Mouse (Mus musculus): ENCODE measurements around the gene A930004D18Rik.
A peak's percentile ranks its signal among the peaks of the same experiment; 100 is the strongest.

The A930004D18Rik gene

DNA sequence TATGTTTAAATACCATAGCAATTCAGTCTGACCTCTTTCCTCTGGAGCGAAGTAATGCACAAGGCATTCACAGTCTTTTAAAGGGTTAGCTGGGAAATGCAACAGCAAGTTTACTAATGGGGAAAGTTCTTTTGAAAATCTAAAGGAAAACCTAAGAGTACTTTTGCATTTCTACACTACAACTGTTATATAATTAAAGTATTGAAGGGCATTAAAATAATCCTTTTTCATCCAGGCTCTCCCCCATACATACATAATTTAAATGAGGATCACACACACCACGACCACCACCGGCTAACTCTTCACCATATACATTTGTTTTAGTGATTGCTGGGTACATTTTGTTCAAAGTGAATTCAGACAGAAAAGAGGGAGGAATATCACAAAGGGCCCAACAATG, 15.0 kb upstream of the A930004D18Rik start:
- no peak for DNase-seq

DNA sequence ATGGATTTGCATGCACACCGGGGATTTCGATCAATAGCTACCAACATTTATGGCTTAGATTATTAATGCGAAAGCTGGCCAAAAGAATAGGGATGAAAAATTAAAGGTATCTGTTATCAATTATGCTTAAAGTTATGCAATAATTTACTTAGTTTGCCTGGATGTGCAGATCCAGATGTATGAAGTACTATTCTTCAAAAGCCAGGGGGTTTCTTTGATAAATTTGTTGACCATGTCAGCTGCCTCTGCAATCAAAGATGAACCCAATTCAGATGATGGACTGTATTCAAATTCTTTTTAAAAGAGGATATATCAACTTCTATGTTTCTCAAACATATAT, 14.3 kb upstream of the A930004D18Rik start:
- no peak for DNase-seq

- DNase-seq = no peak
These were observed 13.7 kb upstream of the A930004D18Rik start for GRCm38 (mm10) chr2:18051026-18051830.

DNA sequence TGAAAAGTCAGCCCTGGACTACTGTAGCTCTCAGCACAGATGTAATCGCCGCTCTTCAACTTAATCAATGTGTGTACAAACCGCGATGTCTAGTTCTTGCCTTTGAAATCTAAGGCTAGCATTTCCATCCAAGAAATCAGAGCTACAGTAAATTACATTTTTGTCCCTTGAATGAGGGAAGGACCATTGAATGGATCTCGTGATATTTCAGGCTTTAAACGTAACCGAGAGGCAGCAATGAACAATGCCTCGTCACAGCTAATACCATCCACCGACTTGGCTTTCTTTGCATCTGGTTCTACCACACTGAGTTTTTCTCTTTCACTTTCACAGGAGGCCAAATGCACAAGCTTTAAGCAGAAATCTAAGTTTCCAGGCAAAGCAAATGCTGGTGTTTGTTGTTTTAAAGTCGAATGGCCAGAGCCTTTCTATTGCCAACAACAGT, 13.0 kb upstream of the A930004D18Rik start:
- no peak for DNase-seq

GRCm38 (mm10) chr2:18050018-18050417, 12.5 kb upstream of the A930004D18Rik start:
- DNase-seq = no peak

DNA sequence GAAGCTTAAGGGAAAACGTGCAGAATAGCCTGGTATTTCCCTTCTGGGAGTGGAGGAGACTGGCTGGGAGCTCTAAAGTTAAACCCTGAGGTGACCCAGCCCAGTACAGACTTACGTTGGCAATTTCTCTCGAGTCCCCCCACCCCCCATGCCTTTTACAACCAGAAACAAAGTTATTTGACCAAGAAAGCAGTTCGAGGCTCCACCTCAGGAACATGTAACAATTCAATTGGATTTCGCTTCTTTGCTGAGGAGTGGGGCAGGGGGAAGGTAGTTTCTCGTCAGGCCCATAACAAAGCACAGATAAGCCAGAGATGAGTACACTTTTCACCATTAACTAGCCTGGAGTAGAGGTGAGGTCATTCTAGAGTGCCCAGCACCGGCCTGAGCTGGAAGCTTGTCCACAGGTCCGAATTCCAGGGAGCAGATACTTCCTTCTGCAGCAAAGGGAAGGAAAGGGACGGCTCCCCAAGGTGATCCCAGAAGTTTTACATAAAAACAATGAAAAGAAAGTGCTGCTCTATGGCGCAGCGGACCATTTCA, 11.8 kb upstream of the A930004D18Rik start:
- DNase-seq = peak; percentile 72 to 75

DNA sequence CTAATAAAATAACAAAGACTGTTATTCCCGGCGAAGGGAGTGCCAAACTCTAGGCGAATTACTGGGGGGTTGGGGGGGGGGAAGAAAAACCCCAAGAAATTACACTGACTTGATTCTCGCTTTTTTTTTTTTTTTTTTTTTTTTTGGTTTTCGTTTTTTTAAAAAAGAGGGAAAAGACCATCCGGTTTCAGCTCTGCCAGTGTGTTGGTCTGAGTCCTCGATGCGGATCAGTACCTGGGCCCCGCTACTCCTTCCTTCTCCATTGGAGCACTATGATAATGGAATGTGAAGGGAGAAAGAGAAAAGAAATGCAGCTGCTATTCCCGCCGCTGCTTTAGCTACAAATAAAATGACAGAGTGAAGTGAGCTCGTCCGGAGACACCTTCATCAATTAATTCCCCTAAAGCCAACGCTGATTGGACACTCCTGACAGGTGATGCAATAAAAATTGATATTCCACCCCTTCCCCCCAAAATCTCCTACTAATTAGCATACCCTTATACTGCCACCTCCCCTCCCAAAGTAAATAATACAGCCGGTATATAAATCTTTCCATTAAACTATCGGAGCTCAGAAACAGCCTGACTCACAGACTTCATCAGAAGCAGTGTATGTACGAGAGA, 11.0 kb upstream of the A930004D18Rik start, which contains the start of gene Skida1:
TSS of gene Skida1 (minus strand) at position 599 of the 623 bp plus-strand sequence.
- DNase-seq = peak in 1 of 2 experiments; percentile 54

GRCm38 (mm10) chr2:18047646-18048452, 10.3 kb upstream of the A930004D18Rik start:
- DNase-seq = peak; percentile 63 to 65

DNA sequence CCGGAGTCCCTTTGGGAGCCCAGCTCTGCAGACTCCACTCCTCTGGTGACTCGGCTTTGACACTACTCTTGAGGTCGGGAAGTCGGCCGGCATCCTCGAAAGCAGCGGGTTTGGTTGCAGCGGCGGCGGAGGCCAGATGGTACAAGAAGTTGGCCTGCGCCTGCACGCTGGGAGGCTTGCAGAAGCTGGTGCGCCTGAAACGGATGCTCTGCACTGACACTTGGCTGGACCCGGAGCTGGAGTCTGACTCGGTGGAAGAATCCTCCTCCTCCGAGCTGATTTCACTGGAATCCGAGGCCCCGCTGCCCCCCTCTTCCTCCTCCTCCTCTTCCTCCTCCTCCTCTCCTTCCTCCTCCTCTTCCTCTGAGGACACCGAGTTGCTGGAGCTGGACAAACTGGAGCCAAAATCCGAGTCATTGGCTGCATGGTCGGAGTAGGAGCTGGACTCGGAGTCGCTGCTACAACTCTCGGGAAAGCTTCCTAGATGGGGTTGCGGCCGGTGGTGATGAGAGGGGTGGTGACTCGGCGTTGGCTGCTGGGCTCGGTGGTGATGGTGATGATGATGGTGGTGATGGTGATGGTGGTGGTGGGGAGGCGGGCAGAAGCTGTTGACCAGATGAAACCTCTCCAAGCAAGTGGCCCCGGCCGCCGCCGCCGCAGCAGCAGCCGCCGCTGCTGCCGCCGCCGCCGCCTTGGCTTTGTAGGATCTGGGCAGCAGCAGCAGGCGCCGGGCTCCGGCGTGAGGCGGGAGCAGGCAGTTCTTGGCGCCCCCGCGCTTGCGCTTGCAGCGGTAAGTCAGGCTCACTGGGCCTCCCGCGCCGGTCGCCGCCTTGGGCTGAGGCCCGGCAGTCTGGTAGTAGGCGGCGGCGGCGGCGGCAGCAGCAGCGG, 9.5 kb upstream of the A930004D18Rik start:
- peak in 1 of 2 experiments; percentile 65 for DNase-seq

GRCm38 (mm10) chr2:18046186-18046585, 8.6 kb upstream of the A930004D18Rik start:
- DNase-seq = no peak

- DNase-seq = no peak
These were observed 8.2 kb upstream of the A930004D18Rik start for GRCm38 (mm10) chr2:18045781-18046181.

GRCm38 (mm10) chr2:18045143-18045780, 7.7 kb upstream of the A930004D18Rik start:
- DNase-seq = no peak

- peak in 1 of 2 experiments; percentile 46 for DNase-seq
These were observed 3.8 kb upstream of the A930004D18Rik start for GRCm38 (mm10) chr2:18041199-18041885.

- DNase-seq = no peak
These were observed 3.0 kb upstream of the A930004D18Rik start for GRCm38 (mm10) chr2:18040347-18041160.

DNA sequence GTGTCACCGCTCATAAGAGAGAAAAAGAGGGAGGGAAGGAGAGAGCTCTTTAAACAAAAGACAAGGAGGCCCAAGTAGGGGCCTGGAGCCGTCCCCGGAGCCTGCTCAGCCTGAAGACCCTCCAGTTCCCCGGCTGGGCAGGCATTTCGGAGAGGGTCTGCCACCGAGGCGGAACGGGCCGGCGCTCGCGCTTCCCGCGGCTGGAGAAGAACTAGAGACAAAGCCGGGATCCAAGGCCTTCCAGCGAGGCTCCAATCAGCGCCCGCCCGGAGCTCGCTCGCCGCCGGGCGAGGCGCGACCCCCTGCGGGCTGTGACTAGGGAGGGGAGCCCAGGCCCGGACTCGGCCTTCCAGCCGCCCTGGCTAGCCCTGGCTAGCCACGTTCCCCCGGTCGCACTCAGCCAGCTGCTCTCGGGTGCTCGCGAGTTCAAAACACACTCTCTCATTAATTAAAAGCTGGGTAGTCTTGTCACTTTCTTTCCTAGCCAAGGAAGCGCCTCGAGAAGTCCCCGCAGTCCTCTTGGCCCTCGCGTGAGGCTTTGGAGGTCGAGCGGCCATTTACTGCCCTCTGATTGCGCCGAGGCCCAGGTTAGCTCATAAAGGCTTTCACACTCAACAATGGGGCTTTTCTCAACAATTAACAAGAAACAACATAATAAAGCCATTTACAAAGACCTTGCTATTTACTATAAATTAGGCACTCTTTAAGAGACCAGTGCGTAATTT, 2.2 kb upstream of the A930004D18Rik start:
- no peak for DNase-seq

DNA sequence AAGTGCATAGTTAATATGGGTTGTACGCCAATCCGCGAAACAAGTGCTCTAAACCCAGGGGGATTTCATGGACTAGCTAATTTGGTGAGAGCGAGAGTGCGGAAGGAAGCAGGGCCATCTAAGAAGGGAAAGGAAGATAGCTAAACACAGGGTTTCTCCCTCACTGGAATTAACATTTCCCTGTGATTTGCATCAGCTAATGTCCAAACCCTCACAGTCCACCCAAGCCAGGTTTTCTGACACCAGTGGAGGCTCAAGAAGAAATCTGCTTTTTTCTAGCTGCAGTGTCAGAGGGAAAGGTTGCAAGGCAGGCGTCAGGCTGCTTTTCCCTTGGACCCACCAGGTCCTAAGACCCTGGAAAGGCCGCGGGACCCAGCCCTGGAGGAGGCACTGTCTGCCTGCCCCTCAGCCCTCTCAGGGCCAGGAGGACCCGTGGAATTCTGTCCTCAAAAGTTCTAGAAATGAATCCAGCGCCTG, 1.4 kb upstream of the A930004D18Rik start:
- no peak for DNase-seq

GRCm38 (mm10) chr2:18038141-18038752, 710 bp upstream of the A930004D18Rik start:
- peak; percentile 53 to 75 for DNase-seq

Measured in kidney, adult 8-10 months (tissue).